Mouse (Mus musculus) cerebellum, adult 9-10 months (tissue): ENCODE results near the gene Med16.

Experiments used
- DNase-seq: peaks from one replicate; pipeline ENCODE4 v3.0.0; 2022

Med16 gene

DNA sequence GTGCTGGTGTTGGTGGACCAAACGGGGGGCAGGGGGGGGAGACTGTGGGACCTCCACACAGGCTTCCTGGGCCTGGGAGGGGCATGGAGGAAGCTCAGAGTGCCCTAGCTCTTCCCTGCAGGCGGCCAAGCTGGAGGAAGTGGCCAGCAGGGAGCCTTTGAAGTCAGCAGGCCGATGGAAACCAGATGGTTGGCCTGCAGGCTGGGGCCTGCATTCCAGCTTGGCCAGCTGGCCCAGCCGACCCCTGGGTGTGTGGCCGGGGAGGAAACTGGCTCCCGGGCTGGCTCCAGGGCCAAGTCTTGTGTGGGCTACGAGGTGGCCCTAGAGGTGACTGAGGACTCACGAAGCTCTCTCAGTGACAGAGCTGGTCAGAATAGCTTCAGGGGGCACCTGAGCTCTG, 24.0 kb upstream of the Med16 start:
- peak; percentile 75 for DNase-seq

DNA sequence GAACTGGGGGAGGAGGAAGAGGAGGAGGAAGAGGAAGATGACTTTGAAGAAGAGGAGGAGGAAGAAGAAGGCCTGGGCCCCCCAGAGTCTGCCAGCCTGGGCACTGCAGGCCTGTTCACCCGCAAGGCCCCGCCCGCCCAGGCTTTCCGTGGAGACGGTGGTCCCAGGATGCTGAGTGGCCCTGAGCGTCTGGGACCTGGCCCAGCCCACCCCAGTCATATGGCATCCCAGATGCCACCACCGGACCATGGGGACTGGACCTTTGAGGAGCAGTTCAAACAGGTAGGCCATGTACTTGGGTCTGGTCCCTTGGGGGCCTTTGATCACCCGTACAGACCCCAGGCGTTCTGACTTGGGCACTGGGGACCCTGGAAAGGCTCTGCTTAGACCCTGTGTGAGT, 23.1 kb upstream of the Med16 start:
- peak; percentile 46 for DNase-seq

GRCm38 (mm10) chr10:79930826-79931186, 22.1 kb upstream of the Med16 start:
- DNase-seq, result no peak

GRCm38 (mm10) chr10:79929967-79930825, 21.5 kb upstream of the Med16 start:
- DNase-seq, result peak; percentile 64

GRCm38 (mm10) chr10:79928907-79929701, 20.4 kb upstream of the Med16 start:
- peak; percentile 57 for DNase-seq

- DNase-seq, result peak; percentile 69
These were observed 19.4 kb upstream of the Med16 start for GRCm38 (mm10) chr10:79928030-79928694.

- peak; percentile 72 for DNase-seq
These were observed 18.8 kb upstream of the Med16 start for GRCm38 (mm10) chr10:79927324-79928029.

- DNase-seq, result peak; percentile 89
These were observed 18.0 kb upstream of the Med16 start, which contains the start of gene Arid3a for GRCm38 (mm10) chr10:79926491-79927323. Gene Arid3a (plus strand): TSS chr10:79927043.

DNA sequence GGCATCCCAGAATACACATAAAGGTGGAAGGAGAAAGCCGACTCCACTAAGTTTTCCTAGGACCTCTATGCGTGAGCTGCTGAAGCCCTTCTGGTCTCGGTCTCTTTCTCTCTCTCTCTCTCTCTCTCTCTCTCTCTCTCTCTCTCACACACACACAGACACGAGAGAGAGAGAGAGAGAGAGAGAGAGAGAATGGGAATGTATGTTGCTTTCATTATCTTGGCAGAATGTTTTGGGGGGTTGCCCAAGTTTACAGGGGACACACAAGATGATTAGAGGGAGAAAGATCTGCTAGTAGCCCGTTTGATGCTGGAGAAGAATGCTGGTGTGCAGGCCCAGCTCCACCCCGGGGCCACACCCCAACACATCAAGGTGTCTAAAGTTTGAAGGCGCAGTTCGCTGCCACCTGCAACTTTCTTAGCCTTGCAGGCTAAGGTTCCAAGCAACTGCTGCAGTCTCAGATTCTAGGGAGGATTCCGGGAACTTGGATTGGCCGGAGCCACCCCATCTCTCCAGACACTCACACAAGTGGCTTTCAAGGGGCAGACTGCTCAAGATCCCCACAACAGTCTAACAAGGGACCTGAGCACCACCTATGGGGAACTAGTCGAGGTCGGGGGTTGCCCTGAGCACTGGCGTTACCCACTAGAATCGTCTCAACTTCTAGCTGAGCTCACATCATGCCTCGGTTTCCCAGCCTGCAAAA, 17.2 kb upstream of the Med16 start:
- DNase-seq, result peak; percentile 65

DNA sequence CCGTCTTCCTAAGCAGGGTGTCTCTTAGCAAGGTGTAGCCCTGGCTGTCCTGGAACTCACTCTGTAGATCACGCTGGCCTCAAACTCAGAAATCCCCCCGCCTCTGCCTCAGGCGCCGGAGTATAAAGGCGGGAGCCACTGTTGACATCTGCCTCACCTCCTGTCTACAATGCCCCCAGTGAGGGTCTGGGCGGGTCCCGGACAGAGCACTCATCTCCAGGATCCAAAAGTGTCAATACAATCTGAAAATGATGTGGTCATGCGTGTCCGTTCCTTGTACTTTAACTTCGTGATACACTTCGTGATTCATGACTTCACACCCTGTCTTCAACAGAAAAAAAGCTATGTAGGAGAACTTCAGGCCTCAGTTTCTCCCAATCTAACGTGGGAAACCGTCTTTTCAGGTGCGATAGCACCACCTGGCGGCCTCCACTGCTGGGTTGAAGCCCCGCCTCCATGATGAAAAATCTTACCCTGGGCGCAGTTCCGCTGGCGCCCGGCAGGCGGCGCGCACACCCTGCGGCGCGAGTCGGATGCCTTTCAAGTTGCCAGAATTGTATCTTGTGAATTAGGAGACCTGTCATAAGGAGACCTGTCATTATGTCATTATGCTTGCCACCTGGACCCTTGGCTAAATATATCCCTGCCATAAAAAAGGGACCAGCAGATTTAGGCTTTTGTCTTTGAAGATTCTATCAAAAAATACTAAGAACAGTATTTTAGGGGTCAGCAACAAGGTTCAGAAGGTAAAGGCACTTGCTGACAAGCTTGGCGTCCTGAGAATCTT, 16.5 kb upstream of the Med16 start:
- peak; percentile 98 for DNase-seq

DNA sequence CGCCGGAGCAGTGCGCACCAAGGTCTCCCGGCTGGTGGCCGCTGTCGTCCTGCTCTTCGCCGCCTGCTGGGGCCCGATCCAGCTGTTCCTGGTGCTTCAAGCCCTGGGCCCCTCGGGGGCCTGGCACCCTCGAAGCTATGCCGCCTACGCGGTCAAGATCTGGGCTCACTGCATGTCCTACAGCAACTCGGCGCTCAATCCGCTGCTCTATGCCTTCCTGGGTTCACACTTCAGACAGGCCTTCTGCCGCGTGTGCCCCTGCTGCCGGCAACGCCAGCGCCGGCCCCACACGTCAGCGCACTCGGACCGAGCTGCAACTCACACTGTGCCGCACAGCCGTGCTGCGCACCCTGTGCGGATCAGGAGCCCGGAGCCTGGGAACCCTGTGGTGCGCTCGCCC, 12.8 kb upstream of the Med16 start:
- DNase-seq, result peak; percentile 55

DNA sequence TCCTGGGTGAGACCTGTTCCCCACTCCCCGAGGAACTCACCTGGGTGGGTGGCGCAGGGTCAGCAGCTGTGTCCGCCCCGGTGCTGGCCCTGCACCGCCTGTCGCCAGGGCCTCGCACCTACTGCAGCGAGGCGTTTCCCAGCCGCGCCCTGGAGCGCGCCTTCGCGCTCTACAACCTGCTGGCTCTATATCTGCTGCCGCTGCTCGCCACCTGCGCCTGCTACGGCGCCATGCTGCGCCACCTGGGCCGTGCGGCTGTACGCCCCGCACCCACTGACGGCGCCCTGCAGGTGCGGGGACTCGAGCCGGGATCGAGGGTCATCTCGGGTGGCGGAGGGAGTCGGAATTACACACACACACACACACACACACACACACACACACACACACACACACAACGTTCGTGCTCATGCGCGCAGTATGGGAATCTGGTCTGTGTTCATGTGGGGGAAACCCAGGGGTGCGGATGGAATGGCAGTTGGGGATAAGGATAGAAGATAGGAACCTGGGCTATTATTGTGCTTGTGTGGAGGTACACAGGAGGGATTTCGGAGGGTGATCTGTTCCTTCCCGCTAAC, 12.3 kb upstream of the Med16 start, which contains the start of gene R3hdm4:
Gene R3hdm4 (minus strand): TSS at position 251 of the 578 bp plus-strand sequence.
- DNase-seq, result peak; percentile 47

DNA sequence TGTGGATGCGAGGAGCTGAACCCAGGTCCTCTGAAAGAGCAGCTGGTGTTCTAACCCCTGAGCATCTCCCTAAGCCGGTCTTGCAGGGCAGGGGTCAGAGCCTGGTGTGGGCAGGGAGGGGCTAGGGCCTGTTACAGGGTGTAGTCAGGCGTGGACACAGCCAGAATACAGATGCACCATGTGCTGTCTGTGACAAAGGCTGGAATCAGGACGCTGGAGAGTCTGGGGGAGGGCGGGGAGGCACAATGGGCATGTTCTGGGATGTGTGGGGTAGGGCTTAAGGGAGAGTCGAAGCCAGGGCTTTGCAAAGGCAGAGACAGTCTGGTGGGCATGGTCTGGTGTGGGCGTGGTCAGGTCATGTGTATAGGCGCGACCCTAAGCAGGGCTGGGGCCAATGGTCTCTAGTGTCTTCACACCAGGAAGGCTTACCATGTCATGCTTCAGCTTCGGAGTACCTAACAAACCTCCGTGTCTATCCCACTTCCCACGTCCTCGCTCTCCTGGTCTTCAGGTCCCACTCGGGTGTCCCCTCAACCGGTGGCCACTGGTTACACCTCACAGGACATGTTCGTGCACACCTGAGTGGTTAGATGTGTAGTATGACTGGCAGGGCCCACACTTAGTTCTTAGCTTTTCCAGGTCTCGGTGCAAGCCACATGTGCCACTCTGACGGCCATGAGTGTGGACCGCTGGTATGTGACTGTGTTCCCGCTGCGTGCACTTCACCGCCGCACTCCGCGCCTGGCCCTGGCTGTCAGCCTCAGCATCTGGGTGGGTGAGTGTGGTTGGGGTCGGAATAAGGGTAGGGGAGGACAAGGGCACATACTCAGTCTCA, 11.6 kb upstream of the Med16 start:
- peak; percentile 51 for DNase-seq

DNA sequence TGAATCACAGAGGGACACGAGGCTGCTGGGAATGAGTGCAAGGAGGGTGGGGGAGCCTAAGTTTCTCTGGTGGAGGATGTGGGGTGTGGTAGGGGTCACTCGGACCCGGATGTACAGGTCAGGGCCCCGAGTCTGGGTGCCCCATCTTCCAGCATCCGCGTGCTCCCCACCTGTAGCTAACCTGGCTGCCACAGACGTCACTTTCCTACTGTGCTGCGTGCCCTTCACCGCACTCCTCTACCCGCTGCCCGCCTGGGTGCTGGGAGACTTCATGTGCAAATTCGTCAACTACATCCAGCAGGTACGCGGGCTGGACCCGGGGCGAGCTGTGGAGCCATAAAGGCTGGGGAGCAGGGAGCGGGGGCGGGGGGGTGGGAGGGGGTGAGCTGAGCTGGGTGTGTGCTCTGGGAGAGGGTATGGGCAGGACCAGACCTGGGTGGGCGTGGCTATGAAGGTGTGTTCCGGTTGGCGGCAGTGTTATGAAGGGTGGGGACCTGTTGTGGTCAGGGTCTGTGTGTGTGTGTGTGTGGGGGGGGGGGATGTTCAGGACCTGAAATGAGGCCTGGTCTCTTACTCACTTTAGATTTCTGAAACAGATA, 10.6 kb upstream of the Med16 start:
- peak; percentile 57 for DNase-seq

GRCm38 (mm10) chr10:79918231-79919078, 9.7 kb upstream of the Med16 start:
- DNase-seq, result peak; percentile 59

GRCm38 (mm10) chr10:79917532-79918100, 8.9 kb upstream of the Med16 start:
- DNase-seq, result peak; percentile 54
